Mouse (Mus musculus) midbrain, embryonic 14.5 days (tissue): ENCODE measurements around the gene Irf1. TPM values are rescaled to one million over a fixed set of nuclear protein-coding genes. Genes with fewer than 3 reads are reported as not detected.

Experiments
- ATAC-seq: fragments of 200-750 bp; cut with Nextera tagmentation; 2 replicates; pipeline ENCODE4 v1.8.0; 2017; ENCODE audit warnings: moderate number of reproducible peaks, moderate library complexity; ENCODE audit not compliant: low FRiP score, low TSS enrichment
- DNase-seq: peaks from one replicate; pipeline ENCODE4 v3.0.0-alpha.2; 2015
- H3K27ac ChIP-seq: fragments of 300-500 bp; sonication (generic); replicated peaks from 2 replicates; pipeline ENCODE4 v1.5.1; 2014; ENCODE audit warnings: mild to moderate bottlenecking, low read depth, low read length, moderate library complexity
- H3K27me3 ChIP-seq: fragments of 300-500 bp; sonication (generic); 2 replicates; pipeline ENCODE4 v1.6.1; 2014; ENCODE audit warnings: low read length, control low read depth, mixed read lengths; ENCODE audit not compliant: control insufficient read depth, insufficient read depth
- H3K36me3 ChIP-seq: fragments of 300-500 bp; sonication (generic); 2 replicates; pipeline ENCODE4 v1.6.1; 2014; ENCODE audit warnings: low read length, control low read depth; ENCODE audit not compliant: control insufficient read depth, insufficient read depth
- H3K4me1 ChIP-seq: fragments of 300-500 bp; sonication (generic); 2 replicates; pipeline ENCODE4 v1.6.1; 2014; ENCODE audit warnings: mild to moderate bottlenecking, antibody characterized with exemption, low read length, control low read depth; ENCODE audit not compliant: control insufficient read depth, insufficient read depth
- H3K4me2 ChIP-seq: fragments of 300-500 bp; sonication (generic); 2 replicates; pipeline ENCODE4 v1.6.1; 2014; ENCODE audit warnings: mild to moderate bottlenecking, low read length, moderate library complexity
- H3K4me3 ChIP-seq: fragments of 300-500 bp; sonication (generic); replicated peaks from 2 replicates; pipeline ENCODE4 v1.5.1; 2014; ENCODE audit warnings: low read depth, low read length
- H3K9ac ChIP-seq: fragments of 300-500 bp; sonication (generic); replicated peaks from 2 replicates; pipeline ENCODE4 v1.6.1; 2014; ENCODE audit warnings: mild to moderate bottlenecking, low read length, moderate library complexity
- H3K9me3 ChIP-seq: fragments of 300-500 bp; sonication (generic); 2 replicates; pipeline ENCODE4 v1.6.1; 2016; ENCODE audit warnings: low read length, control low read depth, mixed read lengths; ENCODE audit not compliant: control insufficient read depth
- WGBS: fragments of 180-500 bp; shearing (Covaris S2); extraction: QIAGEN DNeasy Blood & Tissue Kit; methylation state at CpG from one replicate; pipeline ENCODE4 v1.1.7; 2014; 5-methylcytosine and 5-hydroxymethylcytosine counted together
- polyA plus RNA-seq: library from polyadenylated mRNA; unstranded; fragments of >200 nt; fragmentation: Nextera tagmentation; extraction: Ambion mirVana; gene quantifications from 2 replicates; pipeline ENCODE4 v1.2.1, GENCODE M21; 2014

Irf1 gene
- polyA plus RNA-seq, 1 experiment from 2014 or later = 3.5 TPM

- no peak overlapping the region for H3K27ac ChIP-seq
- ATAC-seq = 0 out of 2 replicates have a peak, but pooled peaks have one; percentile 2
- no peaks in the 10 kb centered on the region for H3K9me3 ChIP-seq
- peak; percentile 38 for DNase-seq
- H3K36me3 ChIP-seq = no peaks in the 10 kb centered on the region
- peaks cover 25% of the 10 kb centered on the region for H3K4me1 ChIP-seq
- H3K4me3 ChIP-seq = peak overlapping the region; percentile 27
- WGBS = 10% methylated on average over 23 of the region's 23 CpGs
- peaks cover 41% of the 10 kb centered on the region for H3K27me3 ChIP-seq
- no peak overlapping the region for H3K9ac ChIP-seq
- H3K4me2 ChIP-seq = peak overlapping the region; percentile 61
Measured at GRCm38 (mm10) chr11:53762827-53763495, 6.9 kb upstream of the Irf1 start.

DNA sequence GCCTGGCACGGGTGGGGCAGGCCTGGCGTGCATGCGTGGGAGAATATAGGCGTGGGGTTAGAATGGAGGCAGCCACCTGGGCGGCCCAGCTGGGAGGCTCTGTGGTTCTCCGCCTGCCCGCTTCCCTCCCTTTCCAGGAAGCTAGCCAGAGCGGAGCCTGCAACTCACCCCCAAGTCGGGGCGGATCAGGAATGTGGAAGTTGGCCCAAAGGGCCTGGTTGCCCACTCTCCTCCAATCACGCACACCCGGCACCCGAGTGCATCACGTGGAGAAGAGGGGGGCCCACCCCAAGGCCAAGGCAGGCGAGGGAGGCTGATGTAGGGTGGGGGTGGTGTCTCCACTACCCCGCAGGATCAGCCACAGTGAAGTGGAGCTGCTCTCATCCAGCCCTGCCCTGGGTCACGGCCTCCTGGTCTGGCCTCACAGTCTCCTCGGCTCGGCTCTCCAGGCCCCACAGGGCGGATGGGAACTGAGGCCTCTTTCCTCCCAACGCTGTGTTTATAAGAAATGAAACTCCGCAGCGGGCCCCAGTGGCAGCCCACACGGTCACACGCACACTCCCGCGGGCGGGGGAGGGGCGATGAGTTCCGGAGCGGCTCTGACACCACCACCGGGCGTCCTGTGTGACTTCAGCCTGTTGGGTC is 6.2 kb upstream of the Irf1 start:
- no peaks in the 10 kb centered on the region for H3K9me3 ChIP-seq
- H3K4me2 ChIP-seq = peak overlapping the region; percentile 61
- H3K27ac ChIP-seq = no peak overlapping the region
- WGBS = 4% methylated on average over 33 of the region's 33 CpGs
- ATAC-seq = peak; percentile 81
- H3K4me1 ChIP-seq = peaks cover 25% of the 10 kb centered on the region
- H3K9ac ChIP-seq = peak overlapping the region; percentile 26; the same call in 1 of the 2 replicates
- peaks cover 45% of the 10 kb centered on the region for H3K27me3 ChIP-seq
- no peaks in the 10 kb centered on the region for H3K36me3 ChIP-seq
- peak overlapping the region; percentile 27 for H3K4me3 ChIP-seq
- peak; percentile 78 for DNase-seq

DNA sequence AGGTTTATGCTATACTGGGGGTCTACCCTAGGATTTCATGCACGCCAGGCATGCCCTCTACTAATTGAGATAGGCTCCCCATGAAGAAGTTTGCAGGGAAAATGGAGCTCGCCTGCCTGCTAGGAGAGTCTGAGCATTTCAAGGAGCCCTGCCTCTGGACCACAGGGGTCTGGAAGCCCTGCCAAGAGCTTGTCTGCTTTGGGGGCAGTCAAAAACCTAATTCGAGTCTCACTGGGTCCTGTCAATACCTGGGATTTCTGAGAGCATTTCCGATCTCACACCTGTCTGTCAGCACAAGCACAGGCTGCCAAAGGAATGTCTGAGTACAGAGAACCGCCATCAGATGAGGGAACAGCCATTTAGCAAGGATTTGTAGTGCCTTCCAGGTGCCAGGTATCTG is 5.2 kb upstream of the Irf1 start:
- Histone ChIP-seq H3K4me1 (peaks cover 21% of the 10 kb centered on the region), H3K4me3 (no peak overlapping the region), H3K27me3 (peaks cover 49% of the 10 kb centered on the region), H3K9ac (no peak overlapping the region), H3K27ac (no peak overlapping the region), H3K4me2 (no peak overlapping the region), H3K36me3 (no peaks in the 10 kb centered on the region), H3K9me3 (no peaks in the 10 kb centered on the region)
- ATAC-seq = no peak
- DNase-seq = no peak
- 50% methylated on average over 5 of the region's 5 CpGs for whole genome bisulfite sequencing

GRCm38 (mm10) chr11:53768422-53769184 is 1.2 kb upstream of the Irf1 start:
- Histone ChIP-seq H3K4me1 (peaks cover 4% of the 10 kb centered on the region), H3K9me3 (no peaks in the 10 kb centered on the region), H3K27me3 (peaks cover 22% of the 10 kb centered on the region; the same call in 1 of the 2 replicates), H3K4me2 (no peak overlapping the region), H3K4me3 (no peak overlapping the region), H3K9ac (no peak overlapping the region), H3K36me3 (no peaks in the 10 kb centered on the region), H3K27ac (no peak overlapping the region)
- no peak for ATAC-seq
- 76% methylated on average over 13 of the region's 13 CpGs for WGBS
- no peak for DNase-seq

DNA sequence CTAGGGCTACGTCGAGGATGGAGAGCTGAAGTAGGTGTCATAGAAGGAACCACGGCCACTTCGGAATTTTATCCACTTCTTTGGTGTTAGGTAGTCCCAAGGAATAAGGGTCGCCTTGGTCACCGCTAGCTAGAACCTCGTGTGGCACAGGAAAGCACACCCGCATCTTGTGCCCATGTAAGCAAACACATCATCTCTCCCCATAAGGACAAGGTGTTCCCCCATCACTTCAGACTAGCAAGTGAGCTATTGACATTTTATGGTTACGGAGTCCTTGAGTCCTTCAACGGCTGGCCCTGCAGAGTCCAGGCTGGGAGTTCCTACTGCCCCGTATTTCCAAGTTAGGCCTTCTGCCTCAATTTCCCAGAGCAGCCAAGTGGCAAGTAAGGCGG is 633 bp upstream of the Irf1 start:
- Histone ChIP-seq H3K36me3 (no peaks in the 10 kb centered on the region), H3K4me3 (peak overlapping the region; percentile 63), H3K4me1 (no peaks in the 10 kb centered on the region), H3K4me2 (peak overlapping the region; percentile 99), H3K9me3 (no peaks in the 10 kb centered on the region), H3K27ac (no peak overlapping the region), H3K27me3 (peaks cover 20% of the 10 kb centered on the region; the same call in 1 of the 2 replicates), H3K9ac (no peak overlapping the region)
- 58% methylated on average over 12 of the region's 12 CpGs for WGBS
- DNase-seq = no peak
- ATAC-seq = no peak

GRCm38 (mm10) chr11:53770125-53770791 is 444 bp downstream of the Irf1 start:
- Histone ChIP-seq H3K27me3 (peaks cover 20% of the 10 kb centered on the region; the same call in 1 of the 2 replicates), H3K4me3 (peak overlapping the region; percentile 63), H3K4me1 (no peaks in the 10 kb centered on the region), H3K36me3 (no peaks in the 10 kb centered on the region), H3K9ac (peak overlapping the region; percentile 54), H3K27ac (no peak overlapping the region), H3K9me3 (no peaks in the 10 kb centered on the region), H3K4me2 (peak overlapping the region; percentile 99)
- ATAC-seq (peak; percentile 72), DNase-seq (peak; percentile 81)
- WGBS = under 1% methylated on average over 75 of the region's 75 CpGs

- H3K4me2 ChIP-seq = peak overlapping the region; percentile 99
- no peaks in the 10 kb centered on the region for H3K9me3 ChIP-seq
- no peaks in the 10 kb centered on the region for H3K4me1 ChIP-seq
- 86% methylated on average over 11 of the region's 11 CpGs for WGBS
- no peaks in the 10 kb centered on the region for H3K36me3 ChIP-seq
- H3K9ac ChIP-seq = no peak overlapping the region
- ATAC-seq = no peak
- H3K4me3 ChIP-seq = no peak overlapping the region
- DNase-seq = no peak
- no peak overlapping the region for H3K27ac ChIP-seq
- H3K27me3 ChIP-seq = peaks cover 20% of the 10 kb centered on the region; the same call in 1 of the 2 replicates
Measured at GRCm38 (mm10) chr11:53771001-53771744, 1.4 kb downstream of the Irf1 start.

DNA sequence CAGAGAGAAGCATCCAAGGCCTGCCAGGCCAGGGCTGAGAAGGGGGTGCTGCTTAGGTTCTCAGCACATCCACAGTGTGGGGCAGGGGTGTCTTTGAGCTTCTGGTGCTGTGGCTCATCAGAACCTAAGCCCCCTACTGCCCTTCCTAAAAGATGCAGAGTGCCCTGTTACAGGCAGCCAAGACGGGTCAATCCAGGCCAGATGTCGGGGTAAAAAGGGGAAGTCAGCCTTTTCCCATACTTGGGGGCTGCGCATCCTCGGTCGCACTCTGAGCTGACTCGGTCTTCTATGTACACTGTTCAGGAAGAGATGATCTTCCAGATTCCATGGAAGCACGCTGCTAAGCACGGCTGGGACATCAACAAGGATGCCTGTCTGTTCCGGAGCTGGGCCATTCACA is 2.7 kb downstream of the Irf1 start:
- no peaks in the 10 kb centered on the region for H3K4me1 ChIP-seq

More for the DNA sequence above, 2.7 kb downstream of the Irf1 start:
- H3K36me3 ChIP-seq = no peaks in the 10 kb centered on the region
- H3K27ac ChIP-seq = no peak overlapping the region
- H3K4me3 ChIP-seq = no peak overlapping the region
- no peaks in the 10 kb centered on the region for H3K9me3 ChIP-seq
- H3K4me2 ChIP-seq = no peak overlapping the region
- ATAC-seq = no peak
- DNase-seq = no peak
- peaks cover 20% of the 10 kb centered on the region; the same call in 1 of the 2 replicates for H3K27me3 ChIP-seq
- WGBS = 87% methylated on average over 9 of the region's 9 CpGs
- no peak overlapping the region for H3K9ac ChIP-seq
